Mouse (Mus musculus): ENCODE measurements around the gene Spindoc. TPM values are rescaled to one million over a fixed set of nuclear protein-coding genes. Genes with fewer than 3 reads are reported as not detected.

Spindoc gene
- polyA plus RNA-seq, 1 experiment from 2014 or later, result 44.0 TPM

Small RNA genes within 50 kb of the gene (microRNA-seq; reads per million reads assigned to microRNA genes)
- gene Mir6991, result 4.4 reads per million, percentile 17 among the genes with 10 or more reads in this experiment

Other genes starting within 250 kb of the Spindoc start
- gene Otub1, start 176.7 kb downstream of the Spindoc start, polyA plus RNA-seq (2016; fragmentation: Nextera tagmentation; extraction: Ambion mirVana), result 230 and 248 TPM in 2 replicates
- gene Cox8a, start 165.4 kb downstream of the Spindoc start, polyA plus RNA-seq (2016; fragmentation: Nextera tagmentation; extraction: Ambion mirVana), result 763 and 786 TPM in 2 replicates
- 88.4 and 91.0 TPM in 2 replicates for gene Naa40, start 141.8 kb downstream of the Spindoc start, polyA plus RNA-seq (2016; fragmentation: Nextera tagmentation; extraction: Ambion mirVana)
- gene Rcor2, start 115.7 kb downstream of the Spindoc start, polyA plus RNA-seq (2016; fragmentation: Nextera tagmentation; extraction: Ambion mirVana), result 93.7 and 96.3 TPM in 2 replicates
- 63.8 and 68.6 TPM in 2 replicates for gene Mark2, start 41.1 kb downstream of the Spindoc start, polyA plus RNA-seq (2016; fragmentation: Nextera tagmentation; extraction: Ambion mirVana)
- 15.4 and 17.4 TPM in 2 replicates for gene 2700081O15Rik, start 34.6 kb upstream of the Spindoc start, polyA plus RNA-seq (2016; fragmentation: Nextera tagmentation; extraction: Ambion mirVana)
- gene Rtn3, start 100.3 kb upstream of the Spindoc start, polyA plus RNA-seq (2016; fragmentation: Nextera tagmentation; extraction: Ambion mirVana), result 481 and 529 TPM in 2 replicates
- 7.5 and 7.6 TPM in 2 replicates for gene Atl3, start 111.0 kb upstream of the Spindoc start, polyA plus RNA-seq (2016; fragmentation: Nextera tagmentation; extraction: Ambion mirVana)
- gene Pla2g16, start 174.5 kb upstream of the Spindoc start, polyA plus RNA-seq (2016; fragmentation: Nextera tagmentation; extraction: Ambion mirVana), result 2.1 and 2.3 TPM in 2 replicates
- gene Lgals12, start 224.2 kb upstream of the Spindoc start, polyA plus RNA-seq (2016; fragmentation: Nextera tagmentation; extraction: Ambion mirVana), result 0.14 TPM in 1 of 2 replicates, not detected in the other
- not detected in 2 replicates for gene Hrasls5, start 229.5 kb upstream of the Spindoc start, polyA plus RNA-seq (2016; fragmentation: Nextera tagmentation; extraction: Ambion mirVana)